Mouse (Mus musculus) layer of hippocampus, postnatal 25 days (tissue): Measurements from ENCODE around the gene Bmpr1a. TPM values are rescaled to one million over a fixed set of nuclear protein-coding genes. Genes with fewer than 3 reads are reported as not detected.

Source experiments
- DNase-seq, 2 experiments: peaks; one replicate each; pipeline ENCODE4 v3.0.0; 2022; ENCODE audit warnings: mixed read lengths in 2 of 2, low spot score in 1 of 2; ENCODE audit errors: extremely low spot score in 1 of 2
- total RNA-seq, 2 experiments: library from RNA; stranded (reverse); gene quantifications; 2 replicates each; pipeline ENCODE4 v1.2.3; 2021

Bmpr1a gene
- total RNA-seq, 2 experiments from 2014 or later, result 38.0 to 40.9 TPM

DNA sequence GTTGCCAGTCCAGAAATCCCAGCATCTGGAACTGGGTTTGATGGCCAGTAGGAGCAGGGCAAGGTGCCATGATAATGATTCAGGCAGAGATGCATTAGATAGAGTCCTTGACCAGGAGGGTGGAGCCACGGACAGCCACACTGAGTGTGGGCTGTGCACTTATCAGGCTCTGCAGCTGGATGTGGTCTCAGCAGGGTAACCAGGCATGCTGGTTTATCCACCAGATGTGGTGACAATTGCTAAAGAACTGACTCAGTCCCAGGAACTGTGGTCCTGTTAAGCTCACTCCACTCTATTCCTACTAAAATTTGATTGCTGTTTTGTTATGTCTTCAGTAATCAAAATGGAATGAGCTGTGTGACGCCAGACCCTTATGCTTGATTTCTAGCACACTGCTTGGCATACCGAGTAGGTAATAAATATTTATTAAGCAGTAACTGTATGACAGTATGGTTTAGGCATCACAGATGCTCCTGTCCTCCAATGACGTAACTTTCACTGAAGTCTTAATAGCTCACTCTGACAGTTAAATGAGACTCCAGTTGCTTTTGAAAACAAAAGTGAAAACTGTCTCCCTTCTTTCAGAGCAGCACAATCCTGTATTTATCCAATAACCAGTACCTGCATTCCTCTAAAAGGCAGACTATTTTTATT, 5.2 kb upstream of the Bmpr1a start:
- no peak for DNase-seq

DNA sequence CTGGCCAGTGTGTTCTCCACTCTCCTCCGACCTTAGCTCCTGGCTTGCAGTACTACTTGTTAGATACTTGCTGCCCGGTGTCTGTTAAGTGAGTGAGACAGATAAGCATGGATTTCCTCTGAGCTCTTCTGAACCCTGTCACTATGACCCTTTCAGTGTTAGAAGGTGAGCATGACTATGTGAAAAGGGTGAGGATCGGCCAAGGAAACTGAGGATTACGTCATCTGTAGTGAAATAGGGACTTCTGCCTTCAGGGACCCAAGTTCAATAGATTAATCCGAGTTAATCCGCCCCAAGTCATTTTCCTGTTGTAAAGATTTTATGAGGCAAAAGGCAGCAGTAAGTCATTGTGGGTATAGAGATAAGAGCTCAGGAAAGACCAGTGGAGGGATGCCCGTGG, 2.2 kb upstream of the Bmpr1a start:
- no peak for DNase-seq

DNA sequence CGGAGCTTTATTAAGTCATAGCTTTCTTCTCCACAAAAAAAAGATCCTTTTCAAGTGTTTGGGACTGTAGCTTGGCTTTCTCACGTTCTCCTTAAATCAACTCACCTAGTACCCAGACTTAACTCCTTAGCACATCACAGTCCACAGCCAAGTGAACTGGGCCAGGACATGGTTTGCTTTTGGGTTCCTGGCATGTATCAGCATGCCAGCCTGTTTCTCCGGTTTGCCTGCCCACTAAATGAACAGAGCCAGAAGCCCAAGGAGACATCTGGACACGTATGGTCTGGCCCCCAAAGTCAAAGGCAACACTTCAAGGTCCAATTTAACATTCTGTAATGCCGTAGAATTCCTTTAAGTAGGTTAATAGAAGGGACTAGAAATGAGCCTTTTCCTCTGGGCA, 1.2 kb upstream of the Bmpr1a start:
- no peak for DNase-seq

DNA sequence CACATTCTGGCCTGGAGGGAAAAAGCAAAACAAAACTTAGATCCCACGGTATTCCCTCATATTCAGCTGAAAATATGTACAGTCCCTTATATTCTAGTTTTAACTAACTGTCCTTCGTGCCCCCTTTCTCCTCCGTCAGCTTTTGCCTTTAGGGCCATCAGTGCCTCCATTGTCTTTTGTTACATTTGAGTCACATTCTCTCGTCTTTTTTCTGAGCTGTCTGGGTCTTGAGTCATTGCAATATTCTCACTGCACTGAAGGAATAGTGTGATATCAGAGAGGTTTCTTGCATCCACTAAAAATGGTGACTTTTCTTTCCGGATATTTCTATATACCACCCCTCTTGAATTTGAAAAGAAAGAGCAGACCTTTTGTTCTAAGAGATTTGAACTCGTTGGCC, 618 bp upstream of the Bmpr1a start:
- DNase-seq, result no peak

DNA sequence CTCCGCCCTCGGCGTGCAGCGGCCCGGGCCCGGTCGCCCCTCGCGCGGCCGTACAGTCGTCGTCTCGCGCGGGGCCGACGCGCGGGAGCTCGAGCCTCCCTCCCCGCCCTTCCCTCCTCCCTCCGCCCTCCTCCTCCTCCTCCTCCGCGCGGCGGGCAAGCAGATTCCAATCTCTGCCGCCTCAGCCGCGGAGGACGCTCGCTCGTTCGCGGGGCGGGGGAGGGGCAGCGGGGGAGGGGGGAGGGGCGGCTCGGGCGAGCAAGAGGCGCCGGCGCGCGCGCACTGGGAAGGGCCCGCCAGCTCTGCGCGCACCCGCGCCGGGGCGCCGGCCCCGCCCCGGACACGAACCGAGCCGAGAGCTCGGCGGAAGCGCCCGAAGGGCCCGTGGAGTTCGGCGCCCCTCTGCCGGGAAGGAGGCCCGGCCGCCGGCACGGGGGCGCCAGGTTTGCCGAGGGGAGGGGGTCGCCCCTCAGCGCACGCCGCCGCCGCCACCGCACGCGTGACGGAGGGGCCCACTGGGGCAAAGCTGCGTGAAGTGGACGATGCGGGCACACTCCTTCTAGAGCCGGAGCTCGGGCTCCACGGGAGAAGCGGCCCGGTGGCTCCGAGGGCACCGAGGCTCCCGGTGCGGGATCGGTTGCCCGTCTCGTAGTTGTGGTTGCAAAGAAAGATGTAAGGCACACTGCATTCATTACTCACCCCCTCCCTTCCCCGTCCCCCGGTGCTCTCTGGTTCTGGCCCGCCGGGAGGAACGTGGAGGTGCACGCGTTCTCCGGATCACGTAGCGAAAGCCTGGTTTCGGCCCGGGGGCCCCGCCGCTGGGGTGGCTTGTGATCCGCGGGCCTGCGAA, 441 bp downstream of the Bmpr1a start:
- DNase-seq, result peak; percentile 86 to 92

DNA sequence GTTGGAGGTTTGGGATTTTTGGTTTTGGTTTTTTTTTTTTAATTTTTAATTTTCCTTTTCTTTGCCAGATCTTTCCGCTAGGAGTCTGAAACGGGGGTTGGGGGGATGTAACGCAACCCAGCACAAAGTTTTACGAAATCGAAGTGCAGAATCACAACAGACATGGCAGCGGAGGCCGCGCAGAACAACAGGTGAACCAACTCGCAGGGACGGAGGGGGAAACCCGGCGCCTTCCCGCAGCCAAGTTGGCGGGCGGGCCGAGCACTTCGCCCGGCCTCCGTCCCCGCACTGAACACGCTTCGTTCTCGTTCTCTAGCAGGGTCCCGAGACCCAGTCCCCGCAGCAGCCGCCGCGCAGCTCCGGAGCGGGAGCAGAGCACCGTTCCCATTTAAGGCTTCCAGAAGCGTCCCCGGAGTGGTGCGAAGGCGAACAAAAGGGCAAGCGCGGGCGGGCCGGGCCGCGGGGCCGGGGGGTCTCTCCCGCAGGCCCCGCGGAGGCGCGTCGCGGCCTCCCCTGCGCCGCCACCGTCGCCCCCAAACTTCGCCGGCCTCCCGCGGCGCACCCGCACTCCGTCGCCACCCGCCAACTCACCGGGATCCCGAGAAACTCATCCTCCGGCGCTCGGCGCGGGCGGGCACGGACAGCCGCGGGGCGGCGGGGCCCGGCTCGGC, 1.2 kb downstream of the Bmpr1a start:
- DNase-seq, result peak; percentile 34 to 49

DNA sequence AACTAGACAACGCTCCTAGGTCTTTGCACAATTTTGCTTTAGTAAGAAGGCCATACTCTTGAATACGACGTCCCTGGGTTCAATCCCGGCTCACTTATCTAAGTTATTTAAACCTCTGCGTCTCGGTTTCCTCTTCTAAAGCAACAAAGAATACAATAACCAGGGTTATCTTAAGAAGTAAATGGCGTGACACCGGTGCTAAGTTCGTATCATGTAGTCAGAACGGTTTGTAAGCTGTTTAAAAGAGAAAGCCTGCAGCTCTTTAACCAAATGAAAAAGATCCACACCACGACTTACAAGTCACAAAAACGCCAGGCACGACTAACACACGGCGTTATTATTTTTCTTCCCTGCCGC, 1.7 kb downstream of the Bmpr1a start:
- DNase-seq, result no peak

DNA sequence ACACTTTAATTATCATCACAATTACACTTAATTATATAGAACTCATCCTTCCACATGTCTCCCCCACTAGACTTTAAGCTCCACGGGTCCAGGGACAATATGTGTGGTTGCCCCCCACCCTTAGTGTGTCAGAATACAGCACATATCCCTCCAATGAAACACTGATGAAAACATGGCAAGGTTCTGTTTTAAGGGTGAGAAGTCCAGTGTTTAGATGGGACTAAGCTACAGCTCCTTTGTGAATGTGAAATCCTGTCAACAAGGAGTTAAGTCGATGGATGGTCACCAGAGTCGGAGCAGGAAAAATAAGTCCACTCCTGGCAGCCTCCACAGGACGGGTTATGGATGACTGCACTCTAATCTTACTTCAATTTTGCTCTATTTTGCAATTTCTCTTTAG, 2.8 kb downstream of the Bmpr1a start:
- no peak for DNase-seq

DNA sequence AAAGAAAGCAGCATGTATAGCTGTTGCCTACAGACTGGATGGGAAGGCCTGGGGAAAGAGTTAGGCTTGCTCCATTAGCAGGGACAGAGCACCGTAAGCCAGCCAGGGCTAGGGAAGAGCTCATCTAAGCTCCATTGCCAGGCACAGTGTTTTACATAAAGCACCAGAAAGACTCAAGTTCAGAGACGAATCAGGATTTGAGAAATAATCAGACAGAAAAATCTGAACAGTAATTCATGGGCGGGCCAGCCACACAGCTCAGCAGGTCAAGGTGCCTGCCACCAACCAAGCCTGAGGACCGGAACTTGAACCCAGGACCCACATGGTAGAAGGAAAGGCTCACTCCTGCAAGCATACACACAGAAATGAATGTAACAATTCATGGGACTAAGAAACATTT, 3.5 kb downstream of the Bmpr1a start:
- DNase-seq, result no peak

DNA sequence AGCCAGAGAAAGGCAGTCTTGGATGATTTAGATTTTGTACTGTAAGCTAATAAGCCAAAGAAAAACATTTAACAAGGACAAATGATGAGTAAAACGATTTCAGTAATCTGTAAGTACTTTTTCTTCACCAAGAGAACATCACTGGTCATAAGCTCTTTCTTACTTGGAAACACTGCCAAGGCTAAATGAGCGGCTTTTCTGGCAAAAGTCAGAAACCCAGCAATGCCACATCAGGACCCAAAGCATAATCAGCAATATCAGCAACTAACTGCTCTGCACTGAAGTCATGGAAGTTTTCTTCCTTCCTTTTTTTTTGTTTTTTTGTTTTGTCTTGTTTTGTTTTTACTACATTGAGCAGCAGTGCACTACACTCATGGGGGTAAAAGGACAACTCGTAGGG, 5.8 kb downstream of the Bmpr1a start:
- no peak for DNase-seq

DNA sequence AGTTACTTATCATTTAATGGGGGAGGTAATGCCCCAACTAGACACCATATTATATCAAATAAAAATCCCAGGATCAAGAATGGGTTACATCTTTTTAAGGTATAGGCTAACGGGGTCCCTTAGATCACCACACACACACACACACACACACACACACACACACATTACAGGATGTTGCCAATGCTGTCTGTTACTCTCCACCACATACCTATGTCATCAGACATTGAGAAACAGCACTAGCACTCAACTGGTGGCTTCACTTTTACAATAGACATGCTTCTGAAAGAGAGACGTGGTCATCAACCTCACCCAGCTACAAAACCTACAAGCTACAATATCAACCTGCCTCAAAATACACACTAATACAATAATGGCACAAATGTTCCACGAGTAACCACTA, 9.5 kb downstream of the Bmpr1a start:
- DNase-seq, result no peak

DNA sequence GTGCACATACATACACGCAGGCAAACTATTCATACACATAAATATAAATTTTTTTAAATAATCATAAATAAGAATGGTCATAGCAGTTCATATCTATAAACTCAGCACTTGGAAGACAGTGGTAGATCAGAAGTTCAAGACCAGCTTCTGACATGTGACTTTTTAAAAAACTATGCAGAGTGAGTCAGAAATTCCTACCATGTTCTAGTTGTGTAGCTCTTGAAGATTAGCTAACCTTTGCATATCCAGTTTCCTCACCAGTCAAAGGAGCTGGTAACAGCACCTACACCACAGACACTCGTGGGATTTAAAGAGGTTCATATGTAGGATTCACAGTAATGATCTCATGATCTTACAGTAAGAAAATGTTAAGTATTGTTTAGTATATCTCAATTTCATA, 10.5 kb downstream of the Bmpr1a start:
- no peak for DNase-seq

DNA sequence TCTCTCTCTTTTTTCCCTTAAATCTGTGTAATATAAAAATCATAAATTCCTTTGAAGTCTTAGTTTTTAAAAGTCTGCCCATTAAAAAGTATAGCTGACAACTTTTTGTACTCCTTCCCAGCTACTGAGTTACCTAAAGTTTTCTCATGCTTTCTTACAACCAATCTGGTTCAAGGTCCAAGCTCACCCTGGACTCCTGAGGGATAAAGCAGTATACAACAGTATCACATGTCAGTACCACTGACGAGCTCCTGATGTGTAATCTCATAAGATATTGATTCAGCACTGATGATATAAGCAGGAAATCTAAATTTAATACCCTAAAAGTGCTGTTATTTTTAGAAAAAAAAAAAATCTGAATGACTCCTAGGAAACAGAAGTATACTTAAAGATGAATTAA, 12.2 kb downstream of the Bmpr1a start:
- DNase-seq, result no peak

DNA sequence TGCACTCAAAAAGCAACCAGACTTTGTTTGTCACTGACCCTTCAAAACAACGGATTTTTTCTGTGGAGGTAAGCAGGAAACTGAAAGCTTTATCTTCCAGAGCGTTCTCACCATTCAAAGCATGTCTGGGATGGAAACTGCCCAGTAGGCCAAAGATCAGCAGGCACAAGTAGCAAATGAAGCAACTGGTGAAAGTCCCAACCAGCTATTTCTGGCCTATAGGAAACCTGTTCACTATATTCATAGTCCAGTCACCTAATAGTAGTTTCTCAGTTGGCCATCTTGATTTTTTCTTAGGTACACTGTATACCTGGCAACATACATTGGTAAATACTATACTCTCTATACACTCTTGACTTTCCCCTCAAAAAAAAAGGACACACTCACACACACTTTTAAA, 13.2 kb downstream of the Bmpr1a start:
- DNase-seq, result no peak

DNA sequence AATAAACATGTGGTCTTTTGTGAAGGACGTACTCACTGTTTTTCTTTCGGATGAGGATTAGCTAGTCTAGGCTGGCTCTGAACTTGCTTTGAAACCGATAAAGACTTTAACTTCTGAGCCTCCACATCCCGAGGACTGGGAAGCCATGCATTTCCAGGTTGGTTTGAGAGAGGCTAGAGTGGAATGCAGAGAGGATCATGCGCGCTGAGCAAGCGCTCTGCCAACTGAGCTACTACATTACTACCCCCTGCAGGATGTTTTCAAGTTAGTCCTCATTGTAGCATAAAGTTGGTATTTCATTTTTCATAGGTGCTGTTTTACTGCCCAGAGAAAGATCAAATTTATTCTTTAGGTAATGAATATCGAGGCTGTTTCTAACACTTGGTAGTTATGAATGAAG, 17.0 kb downstream of the Bmpr1a start:
- DNase-seq, result no peak

DNA sequence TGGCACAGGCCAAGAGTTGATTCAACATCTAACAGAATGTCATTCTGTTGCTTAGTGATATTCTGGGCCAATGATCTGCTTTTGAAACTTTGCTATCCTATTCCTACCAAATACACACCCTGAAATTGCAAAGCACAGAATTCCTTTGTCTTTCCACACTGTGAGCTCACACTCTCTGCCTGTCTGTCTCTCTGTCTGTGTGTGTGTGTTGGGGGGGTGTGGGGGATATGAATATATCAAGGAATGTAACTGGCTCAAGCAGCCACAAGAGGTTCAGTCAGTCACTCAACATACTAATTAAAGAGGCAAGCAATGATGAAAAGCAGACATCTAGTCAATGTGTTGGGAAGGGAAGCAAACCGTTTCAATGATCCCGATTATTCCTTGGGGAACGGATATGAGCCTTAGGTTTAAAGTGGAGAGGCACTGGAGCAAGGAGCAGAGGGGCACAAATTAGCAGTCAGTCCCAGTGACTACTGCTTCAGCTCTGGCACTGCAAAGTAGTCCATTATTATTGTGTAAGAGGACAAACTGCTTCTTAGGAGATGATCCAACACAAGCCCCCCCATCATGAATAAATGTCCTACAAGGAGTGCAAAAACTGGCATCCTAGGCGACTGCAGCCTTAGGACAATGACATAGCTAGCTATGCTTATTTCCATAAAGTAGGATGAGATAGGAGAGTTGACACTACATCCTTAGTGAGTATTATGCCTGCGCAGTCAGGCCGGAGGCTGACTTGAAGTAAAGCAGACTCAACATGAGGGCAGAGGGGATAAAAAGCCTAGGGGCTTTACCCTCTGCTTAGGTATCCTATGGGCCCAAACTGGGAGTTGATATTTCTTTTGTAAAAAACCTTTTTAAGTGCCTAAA, 19.4 kb downstream of the Bmpr1a start:
- no peak for DNase-seq

DNA sequence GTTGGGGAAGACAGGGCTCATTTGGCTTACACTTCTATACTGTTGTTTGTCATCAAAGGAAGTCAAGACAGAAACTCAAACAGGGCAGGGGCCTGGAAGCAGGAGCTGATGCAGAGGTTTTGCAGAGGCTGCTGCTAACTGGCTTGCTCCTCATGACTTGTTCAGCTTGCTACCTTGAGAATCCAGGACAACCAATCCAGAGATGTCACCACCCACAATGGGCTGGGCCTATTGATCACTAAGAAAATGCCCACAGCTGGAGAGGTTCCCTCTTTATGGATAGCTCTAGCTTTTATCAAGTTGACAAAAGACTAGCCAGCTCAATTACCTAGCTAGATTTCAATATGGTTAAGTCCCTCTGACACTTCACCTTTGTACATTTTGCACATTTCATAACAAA, 31.6 kb downstream of the Bmpr1a start:
- no peak for DNase-seq

DNA sequence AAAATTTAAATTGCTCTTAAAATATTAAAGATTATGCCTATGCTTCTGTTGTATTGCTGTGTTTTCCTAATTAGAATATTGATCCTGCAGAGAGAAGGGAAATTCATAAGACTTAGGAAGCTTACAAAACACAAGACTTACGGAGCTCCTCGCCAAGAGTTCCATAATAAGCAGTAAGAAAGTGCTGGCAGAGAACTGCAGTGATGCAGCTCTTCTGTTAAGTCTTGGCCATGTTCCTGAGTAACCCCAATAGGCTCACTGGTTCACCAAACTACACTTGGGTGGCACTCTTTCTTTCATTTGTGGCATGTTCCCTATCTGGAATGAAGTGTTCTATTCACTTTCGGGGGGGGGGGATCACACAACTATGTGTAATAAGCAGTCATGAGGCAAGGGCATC, 36.9 kb downstream of the Bmpr1a start:
- DNase-seq, result no peak

DNA sequence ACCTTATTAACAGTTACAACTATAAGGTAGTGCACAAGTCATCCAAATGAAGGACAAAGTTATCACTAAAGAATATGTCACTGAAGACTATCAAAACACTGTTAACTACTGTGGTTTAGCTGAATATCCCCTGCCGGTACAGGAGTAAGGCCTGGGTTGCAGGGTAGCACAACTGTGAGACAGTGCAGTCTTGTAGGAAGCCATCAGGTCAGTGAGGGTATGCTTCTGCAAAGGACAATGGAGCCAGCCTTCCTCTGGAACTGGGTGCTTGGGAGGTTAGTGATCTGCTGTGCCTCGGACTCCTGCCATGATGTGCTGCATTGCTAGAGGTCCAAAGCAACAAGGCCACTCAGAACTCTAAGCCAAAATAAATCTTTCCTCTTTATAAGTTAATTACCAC, 43.8 kb downstream of the Bmpr1a start:
- no peak for DNase-seq

DNA sequence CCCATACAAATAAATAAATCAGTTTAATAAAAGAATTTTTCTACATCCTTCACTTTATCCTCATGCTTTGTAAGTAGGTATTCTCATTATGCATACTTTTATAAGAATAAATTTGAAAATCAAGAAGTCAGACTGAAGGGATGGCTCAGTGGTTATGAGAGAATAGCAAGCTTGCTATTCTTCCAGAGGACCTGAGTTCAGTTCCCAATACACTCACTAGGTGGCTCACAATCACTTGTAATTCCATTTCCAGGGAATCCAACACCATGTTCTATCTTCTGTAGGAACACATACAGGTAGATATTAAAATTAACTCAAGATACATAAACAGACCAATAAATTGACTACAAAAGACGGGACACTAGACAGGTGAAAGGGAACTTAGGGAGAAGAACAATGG, 44.3 kb downstream of the Bmpr1a start:
- DNase-seq, result peak in 1 of 2 experiments; percentile 40

DNA sequence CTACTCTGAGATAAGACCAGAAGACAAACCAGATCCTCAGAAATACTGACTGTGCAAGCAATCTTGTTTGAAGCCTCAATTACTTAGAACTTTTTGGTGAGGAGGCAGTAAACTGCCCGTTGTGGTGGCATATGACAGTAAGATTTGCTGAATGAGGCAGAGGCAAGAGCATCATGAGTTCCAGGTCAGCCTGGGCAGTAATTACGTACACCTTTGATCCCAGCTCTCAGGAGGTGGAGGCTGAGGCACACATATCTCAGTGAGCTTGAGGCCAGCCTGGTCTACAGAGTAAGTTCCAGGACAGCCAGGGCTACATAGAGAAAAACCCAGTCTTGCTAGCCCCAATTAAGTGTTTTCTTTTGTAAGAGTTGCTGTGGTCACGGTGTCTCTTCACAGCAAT, 48.9 kb downstream of the Bmpr1a start:
- DNase-seq, result no peak
